Mouse (Mus musculus) right cerebral cortex, postnatal 10 days (tissue): ENCODE data around the gene Hcfc1r1.

ENCODE experiments used
- DNase-seq, 2 experiments: peaks; one replicate each; pipeline ENCODE4 v3.0.0; 2021; ENCODE audit warnings: low spot score in 2 of 2

Hcfc1r1 gene

DNA sequence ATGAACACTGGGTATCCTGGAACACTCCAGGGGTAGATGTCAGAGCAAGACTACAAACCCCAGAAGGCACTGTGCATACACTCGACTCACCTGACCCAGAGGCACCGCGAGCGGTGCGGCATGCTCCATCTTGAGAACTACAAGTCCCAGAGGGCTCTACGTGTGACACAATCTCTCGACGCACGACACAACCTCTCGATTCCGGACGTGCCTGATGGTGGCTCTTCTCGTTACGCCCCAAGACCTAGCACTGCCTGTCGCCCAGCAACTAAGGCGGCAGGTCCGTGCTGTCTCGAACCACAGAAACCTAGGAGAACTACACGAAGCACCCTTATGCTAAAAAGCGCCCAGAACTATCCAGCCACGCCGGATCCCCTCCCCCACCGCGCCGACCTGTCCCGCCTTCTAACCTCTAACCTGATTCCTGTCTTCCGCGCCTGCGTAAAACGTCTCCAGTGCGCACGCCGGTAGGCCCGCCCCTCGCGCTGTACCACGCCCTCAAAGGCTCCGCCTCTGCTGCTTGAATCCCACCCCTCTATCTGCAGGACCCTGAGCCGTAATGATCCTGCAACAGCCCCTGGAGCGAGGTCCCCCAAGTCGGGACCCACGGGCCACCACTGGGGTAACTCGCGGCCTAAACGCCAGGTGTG lies at the start of gene Hcfc1r1, which contains the start of gene Thoc6:
Gene Hcfc1r1, plus strand, starts transcription at position 173 of the 650 bp plus-strand sequence.
Gene Thoc6, minus strand, starts transcription at position 459 of the 650 bp plus-strand sequence.
- peak; percentile 95 to 97 for DNase-seq

DNA sequence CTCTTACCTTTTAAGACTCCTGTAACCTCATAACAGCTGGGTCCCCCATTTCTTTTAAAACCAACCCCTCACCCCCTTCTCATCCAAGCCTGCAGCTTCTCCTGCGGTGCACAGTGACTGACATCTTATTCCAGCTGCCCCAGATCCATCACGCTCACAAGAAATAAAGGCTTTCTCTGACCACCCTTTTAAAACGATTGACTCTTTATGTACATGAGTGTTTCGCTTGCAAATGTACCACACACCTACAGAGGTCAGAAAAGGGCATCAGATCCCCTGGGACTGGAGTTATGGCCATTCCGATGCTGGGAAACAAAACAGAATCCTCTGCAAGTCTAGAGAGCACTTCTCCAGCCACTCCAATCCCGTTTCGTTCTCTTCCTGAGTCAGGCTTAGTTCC lies 45.6 kb upstream of the Hcfc1r1 start:
- DNase-seq = no peak

GRCm38 (mm10) chr17:23630195-23631020 lies 43.0 kb upstream of the Hcfc1r1 start:
- DNase-seq = peak; percentile 85 to 86

- DNase-seq = no peak
Observed at GRCm38 (mm10) chr17:23631241-23631640, 42.2 kb upstream of the Hcfc1r1 start.

DNA sequence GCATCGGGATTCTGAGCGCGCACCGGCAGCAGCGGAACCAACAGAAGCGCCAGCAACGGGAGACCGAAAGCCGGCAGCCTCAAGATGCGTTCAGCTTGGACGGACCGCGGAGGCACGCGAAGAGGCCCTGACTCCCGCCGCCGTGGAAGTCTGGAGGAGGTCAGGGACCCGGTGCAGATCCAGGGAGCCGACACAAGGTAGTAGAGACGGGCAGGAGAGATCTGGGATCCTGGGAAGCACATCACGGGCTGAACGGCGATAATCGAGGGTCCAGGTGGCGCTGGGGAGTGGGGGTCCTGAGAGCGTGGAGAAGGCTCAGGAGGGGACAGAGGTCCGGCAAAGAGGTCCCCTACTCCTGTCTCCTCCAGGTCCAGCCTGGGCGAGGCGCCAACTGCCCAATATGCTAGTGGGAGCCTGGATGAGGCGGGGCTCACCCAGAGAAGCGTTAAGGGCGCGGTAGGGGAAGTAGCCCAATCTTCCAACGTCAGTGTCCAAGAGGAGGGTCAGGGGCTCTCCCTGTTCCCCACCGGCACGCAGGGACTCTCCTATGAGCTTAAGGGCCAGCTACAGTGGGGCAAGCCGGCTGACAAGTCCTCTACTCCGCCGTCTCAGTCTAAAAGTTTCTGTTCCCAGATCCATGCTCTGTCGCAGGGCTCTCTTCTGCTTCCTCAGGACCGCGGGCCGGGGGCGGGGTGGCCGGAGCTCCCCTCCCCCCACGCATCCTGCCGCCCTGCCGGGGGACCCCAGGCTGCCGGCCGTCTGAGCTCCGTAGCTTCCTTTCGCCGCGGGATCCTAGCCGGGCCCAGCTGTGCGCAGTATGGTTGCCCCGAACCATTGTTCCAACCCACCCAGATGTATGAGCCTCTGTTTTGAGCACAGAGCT lies 28.5 kb upstream of the Hcfc1r1 start, which contains the start of gene Mmp25:
Gene Mmp25, minus strand, starts transcription at position 665 of the 883 bp plus-strand sequence.
- no peak for DNase-seq

DNA sequence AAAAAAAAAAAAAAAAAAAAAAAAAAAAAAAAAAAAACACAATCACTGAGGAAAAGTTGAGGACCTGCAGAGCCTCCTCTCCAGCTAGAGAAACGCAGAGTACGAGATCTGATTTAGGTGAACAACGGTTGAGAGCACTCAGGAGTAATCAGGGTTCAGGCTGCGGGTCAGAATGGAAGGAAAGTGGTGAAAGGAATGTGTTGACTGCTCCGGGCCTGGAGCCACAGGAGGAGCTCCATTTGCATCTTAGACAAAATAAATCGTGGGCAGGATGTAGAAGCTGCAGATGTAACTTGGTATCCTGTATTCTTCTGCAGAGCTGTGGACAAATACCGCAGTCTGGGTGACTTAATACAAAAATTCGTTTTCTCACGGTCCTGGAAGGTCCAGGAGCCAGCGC lies 27.5 kb upstream of the Hcfc1r1 start:
- DNase-seq = no peak

DNA sequence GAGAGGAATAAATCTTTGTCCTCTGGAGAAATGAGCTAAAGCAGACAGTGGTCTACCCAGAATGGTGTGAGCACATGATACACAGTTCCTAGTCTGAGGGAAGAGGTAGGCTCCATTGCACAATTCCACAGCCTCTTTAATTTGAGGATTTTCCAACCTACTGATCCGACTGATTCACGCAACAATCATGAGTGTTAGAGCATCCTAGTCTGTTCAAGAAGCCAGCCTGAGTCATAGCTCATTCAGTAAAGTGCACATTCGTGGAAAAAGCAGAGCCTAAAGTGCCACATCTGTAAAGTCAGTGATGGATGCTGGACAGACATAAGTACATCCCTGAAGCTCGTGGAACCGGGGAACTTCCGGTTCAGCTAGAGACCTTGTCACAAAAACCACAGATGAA lies 22.0 kb upstream of the Hcfc1r1 start:
- no peak for DNase-seq

DNA sequence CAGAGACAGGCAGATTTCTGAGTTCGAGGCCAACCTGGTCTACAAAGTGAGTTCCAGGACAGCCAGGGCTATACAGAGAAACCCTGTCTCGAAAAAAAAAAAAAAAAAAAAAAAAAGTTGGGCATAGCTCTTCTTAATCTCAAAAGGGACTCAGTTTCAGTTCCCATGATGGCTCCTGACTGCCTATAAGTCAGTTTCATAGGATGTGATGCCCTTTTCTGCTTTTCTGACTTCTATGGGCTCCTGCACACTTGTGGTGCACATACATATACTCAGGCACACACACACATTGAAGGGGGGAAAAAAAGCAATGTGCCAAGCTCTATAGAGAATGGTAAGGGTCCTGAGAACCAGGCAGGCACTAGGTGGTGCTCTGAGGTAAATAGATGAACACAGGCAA lies 20.1 kb upstream of the Hcfc1r1 start:
- DNase-seq = no peak

DNA sequence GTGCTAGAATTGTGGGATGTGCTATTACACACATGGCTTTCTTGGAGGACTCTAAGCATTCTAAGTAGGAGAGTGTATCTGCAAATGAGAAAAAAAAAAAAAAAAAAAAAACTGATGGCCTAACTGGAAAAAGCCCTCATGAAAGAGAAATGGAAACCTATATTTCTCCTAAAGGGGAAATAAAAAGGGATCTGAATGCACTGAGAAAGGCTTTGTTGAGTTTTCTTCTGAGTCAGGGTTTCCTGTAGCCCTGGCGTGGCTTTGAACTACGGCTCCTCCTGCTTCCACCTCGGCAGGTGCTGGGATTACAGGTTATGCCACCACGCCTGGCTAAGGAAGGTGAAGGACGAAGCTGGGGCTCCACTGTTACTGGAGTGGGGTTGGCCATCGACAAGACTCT lies 19.4 kb upstream of the Hcfc1r1 start:
- DNase-seq = no peak

DNA sequence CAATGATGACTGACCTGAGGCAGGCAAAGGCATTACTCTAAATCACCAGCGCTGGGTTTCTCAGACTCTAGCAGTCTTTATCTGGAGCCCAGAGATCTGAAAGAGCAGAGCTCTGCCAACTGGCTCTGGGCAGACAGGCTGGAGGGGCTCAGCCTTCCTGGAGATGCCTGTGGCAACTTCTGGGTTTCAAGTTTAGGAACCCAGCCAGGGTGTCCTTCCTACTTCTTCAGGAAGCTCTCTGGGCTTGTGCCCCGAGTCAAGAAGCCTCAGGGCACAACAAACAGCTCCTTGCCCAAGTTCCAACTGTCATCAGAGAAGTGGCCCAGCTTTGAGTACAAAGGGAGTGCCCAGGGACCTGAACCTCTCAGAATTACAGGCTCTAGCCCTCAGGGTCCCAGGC lies 19.0 kb upstream of the Hcfc1r1 start:
- DNase-seq = no peak

DNA sequence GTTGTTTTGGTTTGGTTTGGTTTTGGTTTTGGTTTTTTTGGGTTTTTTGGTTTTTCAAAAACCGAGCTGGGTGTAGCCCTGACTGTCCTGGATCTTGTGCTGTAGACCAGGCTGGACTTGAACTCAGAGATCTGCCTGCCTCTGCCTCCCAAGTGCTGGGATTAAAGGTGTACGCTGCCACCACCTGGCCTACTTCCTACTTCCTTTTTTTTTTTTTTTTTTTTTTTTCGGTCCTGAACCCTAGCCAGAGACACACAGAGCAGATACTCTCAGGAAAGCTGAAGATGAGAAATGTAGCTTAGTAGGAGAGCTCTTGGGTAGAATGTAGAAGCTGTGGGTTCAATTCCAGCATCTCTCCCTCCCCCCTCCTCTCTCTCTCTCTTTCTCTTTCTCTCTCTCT lies 14.9 kb upstream of the Hcfc1r1 start:
- no peak for DNase-seq

DNA sequence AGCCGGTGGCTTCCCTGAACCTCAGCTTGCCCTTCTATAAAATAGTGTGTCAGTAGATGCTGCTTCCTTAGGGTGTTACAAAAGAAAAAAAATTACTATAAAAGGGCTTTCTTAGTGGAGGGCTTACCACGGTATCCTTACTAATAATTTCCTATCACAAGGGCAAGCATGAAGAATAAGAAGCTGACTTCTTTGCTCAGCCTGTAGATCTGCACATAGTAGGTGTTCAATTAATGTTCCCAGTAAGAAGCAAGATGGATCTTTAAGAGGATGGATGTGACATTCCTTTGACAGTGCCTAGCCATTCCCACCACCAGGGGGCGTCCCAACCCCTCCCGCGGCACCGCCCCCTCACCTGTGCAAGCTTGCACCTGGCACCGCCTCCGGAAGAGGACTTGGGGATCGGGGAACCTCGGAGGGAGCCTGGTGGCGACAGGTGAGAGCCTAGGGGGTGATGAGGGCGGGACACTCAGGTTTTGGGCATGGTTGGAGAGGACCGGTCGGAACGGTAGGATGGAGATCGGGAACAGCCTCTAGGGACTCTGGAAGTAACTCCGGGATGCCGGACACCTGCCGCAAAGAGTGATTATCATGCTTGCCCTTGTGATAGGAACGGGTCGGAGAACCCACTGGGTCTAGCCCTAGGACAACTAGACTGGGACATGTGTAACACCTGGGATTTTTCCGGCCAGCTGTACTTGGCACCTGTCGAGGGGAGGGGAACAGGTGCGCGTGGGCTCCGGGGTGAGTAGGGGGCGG lies 13.1 kb upstream of the Hcfc1r1 start, which contains the start of gene Bicdl2:
Gene Bicdl2, plus strand, starts transcription at position 390 of the 759 bp plus-strand sequence.
- peak in 1 of 2 experiments; percentile 31 for DNase-seq

- DNase-seq = no peak
Observed at GRCm38 (mm10) chr17:23660876-23661200, 12.6 kb upstream of the Hcfc1r1 start.

- no peak for DNase-seq
Observed at GRCm38 (mm10) chr17:23661526-23661925, 11.9 kb upstream of the Hcfc1r1 start.

DNA sequence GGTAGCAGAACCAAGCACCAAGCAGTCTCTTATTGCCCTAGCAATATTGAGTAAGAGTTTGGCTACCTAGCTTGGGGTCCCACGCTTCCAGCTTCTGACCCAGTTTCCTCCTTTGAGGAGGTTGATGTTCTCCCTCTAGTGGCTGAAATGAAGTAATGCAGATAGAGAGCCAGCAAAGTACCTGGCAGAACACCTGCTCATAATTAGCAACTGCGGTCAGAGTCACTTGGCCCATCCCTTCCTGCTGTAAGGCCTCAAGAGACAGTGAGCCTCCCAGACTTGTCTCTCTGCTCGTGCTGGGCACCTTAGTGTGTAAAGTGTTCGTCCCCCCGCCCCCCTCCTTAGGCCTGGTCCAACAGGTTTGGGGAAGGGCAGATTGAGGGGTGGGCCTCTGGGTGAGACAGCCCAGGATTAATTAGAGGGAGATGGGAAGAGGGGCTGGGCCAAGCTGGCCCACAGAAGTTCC lies 8.8 kb upstream of the Hcfc1r1 start:
- no peak for DNase-seq

- DNase-seq = no peak
Observed at GRCm38 (mm10) chr17:23665511-23665910, 7.9 kb upstream of the Hcfc1r1 start.

- DNase-seq = no peak
Observed at GRCm38 (mm10) chr17:23670516-23671074, 2.8 kb upstream of the Hcfc1r1 start.

DNA sequence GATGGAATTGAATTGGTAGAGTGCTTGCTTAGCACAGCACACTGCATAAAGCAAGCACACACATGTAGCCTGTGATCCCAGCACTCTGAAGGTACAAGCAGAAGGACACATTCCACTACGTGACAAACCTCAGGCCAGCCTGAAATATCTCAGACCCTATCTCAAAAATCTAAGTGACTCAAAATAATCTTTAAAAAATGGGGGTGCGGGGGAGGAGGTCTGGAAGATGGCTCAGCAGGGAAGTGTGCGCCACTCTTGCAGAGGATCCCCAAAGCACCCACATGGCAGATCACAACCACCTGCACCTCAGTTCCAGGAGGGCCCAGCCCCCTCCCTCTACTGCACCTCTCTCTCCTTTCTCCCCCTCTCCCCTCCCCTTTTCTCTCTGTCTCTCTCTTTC lies 1.9 kb upstream of the Hcfc1r1 start:
- DNase-seq = peak in 1 of 2 experiments; percentile 20

GRCm38 (mm10) chr17:23672761-23673160 lies 635 bp upstream of the Hcfc1r1 start:
- DNase-seq = no peak

DNA sequence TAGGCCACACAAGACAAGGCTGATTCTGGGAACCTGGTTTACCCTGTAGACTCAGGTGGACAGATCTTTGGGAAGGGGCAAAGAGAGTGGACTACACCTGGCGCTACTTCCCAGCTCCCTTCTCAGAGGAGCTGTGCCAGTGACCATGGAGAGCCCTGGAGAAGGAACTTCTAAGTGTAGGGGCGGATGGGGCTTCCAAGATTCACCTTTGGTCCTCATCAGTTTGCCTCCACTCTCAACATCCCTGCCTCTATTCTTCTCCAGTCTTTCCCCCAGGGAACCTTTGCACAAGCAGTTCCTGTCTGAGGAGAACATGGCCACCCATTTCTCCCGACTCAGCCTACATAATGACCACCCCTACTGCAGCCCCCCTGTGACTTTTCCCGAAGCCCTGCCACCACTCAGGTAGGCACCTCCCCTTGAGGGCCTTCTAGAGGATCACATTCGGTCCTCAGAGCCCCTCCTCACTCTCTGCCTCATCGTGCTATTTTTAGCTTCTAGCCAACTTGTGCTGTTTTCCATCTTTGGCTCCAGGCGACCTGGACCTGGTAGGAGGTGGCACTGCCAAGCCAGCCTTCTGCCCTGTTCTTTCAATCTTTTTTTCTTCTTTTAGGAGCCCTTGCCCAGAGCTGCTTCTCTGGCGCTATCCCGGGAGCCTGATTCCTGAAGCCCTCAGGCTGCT lies 1.0 kb downstream of the Hcfc1r1 start:
- peak in 1 of 2 experiments; percentile 44 for DNase-seq
